Mouse (Mus musculus) adrenal gland, postnatal 36 days (tissue): ENCODE measurements around the gene Rhebl1. TPM values are rescaled to one million over a fixed set of nuclear protein-coding genes. Genes with fewer than 3 reads are reported as not detected.

Experiments
- DNase-seq, 2 experiments: peaks; one replicate each; pipeline ENCODE4 v3.0.0; 2021; ENCODE audit warnings: mixed read lengths in 1 of 2
- total RNA-seq, 2 experiments: library from RNA; stranded (reverse); gene quantifications; 2 replicates each; pipeline ENCODE4 v1.2.3; 2021

The Rhebl1 gene
- total RNA-seq, 2 experiments from 2014 or later = 2.2 to 2.9 TPM

DNA sequence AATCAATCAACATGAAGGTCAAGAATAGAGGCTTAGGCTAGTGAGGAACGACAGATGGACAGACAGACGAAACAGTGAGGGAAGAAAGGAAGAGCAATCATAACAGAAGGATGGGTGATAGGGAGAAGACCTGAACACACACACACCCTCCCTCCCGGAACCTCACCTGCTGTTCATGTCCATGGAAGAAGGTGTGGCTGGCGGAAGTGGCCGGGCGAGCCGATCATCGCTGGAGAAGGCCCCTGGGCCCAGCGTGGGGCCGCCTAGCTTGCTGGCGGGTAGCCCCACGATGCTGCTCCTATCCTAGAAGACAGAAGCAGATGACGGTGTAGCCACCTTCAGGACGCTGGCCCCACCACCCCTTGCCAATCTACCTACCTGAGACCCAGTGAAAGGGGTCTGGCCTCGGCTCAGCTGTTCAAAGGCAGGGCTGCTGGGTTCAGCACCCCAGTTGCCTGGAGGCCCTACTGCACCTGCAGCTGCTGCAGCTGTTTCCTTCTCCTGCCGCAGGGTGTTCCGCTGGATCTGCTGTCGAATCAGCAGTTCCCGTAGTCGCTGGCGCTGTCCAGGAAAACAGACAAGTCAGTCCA, 43.0 kb downstream of the Rhebl1 start:
- DNase-seq = no peak

DNA sequence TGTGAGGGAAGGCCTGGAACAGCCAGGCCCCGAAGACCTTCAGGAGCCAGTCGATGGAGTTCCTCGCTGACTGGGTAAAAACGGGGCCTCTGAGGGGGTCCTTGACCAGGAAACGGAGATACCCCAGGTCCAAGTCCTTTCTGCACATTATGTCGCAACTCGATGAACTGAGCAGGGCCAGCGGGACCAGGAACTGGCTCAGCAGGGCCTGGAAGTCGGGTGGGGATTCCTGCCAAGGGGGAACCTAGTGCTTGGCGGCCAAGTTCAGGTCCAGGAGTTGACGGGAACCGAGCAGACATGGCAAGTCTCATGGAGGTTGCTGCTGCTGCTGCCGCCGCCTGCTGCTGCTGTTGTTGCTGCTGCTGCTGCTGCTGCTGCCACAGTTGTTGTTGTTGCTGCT, 43.7 kb downstream of the Rhebl1 start:
- DNase-seq = peak in 1 of 2 experiments; percentile 43

DNA sequence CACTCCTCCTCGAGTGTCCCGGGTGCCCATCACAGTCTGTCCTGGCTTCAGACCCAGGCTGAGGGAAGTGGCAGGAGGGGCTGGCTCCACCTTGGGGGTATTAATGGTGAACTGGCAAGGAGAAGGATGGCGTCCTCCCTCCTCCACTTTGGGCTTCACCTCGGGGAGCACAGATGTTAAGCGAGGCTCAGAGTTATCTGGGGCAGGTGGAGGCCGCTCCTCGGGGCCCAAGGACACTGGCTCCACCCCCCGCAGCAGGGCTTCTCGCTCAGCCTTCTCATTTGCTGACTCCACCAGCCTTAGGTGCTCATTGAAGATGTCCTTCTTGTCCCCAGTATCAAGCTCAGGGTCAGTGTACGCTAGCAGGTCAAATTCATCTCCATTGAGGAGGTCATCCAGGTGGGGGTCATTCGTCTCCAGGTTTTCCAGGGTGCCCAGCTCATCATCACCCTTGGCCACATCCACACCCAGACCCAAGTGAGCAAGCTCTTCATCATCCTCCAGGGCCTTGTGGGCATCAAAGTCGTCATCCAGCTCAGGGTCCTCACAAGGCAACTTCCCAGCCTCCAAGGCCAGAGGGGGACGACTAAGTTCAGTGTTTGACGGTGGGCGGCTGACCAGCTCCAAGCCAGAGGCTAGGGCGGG, 44.3 kb downstream of the Rhebl1 start:
- no peak for DNase-seq

DNA sequence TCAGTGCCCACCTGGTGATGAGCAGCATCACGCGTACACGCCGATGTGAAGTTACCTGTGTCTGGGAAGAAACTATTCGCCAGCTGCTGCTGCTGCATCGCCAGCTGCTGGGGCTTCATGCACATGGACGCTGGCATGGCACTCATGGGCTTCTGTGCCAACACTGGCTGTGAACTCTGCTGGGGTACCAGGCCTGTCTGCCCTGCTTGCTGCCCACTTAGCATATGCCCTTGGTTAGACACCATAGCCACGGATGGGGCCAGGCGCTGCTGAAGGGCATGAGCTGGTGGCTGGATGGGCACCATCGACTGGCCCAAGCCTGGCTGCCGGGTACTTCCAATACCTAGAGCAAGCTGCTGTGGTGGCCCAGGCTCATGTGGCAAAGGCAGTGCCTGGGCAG, 45.2 kb downstream of the Rhebl1 start:
- no peak for DNase-seq

DNA sequence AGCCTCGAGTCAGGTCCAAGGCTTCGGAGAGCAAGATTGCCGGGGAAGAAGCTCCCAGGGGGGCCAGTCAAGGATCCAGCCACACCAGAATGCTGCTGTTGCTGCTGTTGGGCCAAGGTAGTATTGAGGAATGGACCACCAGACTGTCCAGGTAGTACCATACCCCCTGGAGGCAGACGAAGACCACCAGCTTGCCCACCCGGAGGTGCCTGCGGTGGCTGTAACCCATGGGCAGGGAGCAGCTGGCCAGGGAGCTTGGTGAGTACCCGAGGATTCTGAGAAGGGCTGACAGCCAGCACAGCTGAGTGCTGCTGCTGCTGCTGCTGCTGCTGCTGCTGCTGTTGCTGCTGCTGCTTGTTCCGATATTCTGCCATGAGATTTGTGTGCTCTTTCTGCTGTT, 48.2 kb downstream of the Rhebl1 start:
- no peak for DNase-seq

DNA sequence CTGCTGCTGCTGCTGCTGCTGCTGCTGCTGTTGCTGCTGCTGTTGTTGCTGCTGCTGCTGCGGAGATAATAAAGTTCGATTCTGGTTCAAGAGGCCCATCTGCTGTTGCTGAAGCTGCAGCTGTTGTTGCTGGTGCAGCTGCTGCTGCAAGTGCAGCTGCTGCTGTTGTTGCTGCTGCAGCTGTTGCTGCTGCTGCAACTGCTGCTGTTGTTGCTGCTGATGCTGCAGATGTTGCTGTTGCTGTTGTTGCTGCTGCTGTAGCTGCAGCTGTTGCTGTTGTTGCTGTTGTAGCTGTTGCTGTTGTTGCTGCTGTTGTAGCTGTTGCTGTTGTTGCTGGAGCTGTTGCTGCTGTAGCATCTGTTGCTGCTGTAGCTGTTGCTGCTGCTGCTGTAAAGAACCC, 49.2 kb downstream of the Rhebl1 start:
- DNase-seq = no peak

DNA sequence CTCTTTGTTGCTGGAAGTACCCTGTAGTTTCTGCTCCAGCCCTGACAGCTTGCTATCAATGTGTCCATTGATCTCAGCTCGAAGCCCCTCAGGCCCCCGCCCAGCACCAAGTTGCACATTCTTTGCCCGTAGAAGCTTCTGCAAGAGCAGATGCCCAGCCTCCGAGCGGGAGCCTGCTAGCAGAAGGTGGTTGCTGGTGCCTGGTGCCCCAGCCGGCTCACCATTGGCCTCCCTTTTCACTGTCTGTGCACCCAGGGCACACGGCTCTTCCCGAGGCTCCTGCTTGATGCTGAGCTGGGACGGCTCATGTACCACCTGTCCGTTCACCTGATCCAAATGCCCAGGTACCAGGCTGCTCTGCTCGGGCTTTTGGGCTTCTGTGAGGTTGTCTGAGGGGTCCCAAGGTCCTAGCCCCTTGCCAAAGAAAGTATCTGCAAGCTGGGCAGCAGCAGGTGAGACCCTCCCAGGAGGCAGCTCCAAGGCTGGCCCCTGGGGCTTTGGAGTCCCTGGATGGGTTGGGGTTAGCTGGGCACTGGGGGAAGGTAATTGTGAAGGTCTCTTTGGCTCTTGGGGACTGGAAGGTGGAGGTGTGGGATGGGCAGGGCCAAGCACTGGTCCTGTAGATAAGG, 50.6 kb downstream of the Rhebl1 start:
- no peak for DNase-seq

DNA sequence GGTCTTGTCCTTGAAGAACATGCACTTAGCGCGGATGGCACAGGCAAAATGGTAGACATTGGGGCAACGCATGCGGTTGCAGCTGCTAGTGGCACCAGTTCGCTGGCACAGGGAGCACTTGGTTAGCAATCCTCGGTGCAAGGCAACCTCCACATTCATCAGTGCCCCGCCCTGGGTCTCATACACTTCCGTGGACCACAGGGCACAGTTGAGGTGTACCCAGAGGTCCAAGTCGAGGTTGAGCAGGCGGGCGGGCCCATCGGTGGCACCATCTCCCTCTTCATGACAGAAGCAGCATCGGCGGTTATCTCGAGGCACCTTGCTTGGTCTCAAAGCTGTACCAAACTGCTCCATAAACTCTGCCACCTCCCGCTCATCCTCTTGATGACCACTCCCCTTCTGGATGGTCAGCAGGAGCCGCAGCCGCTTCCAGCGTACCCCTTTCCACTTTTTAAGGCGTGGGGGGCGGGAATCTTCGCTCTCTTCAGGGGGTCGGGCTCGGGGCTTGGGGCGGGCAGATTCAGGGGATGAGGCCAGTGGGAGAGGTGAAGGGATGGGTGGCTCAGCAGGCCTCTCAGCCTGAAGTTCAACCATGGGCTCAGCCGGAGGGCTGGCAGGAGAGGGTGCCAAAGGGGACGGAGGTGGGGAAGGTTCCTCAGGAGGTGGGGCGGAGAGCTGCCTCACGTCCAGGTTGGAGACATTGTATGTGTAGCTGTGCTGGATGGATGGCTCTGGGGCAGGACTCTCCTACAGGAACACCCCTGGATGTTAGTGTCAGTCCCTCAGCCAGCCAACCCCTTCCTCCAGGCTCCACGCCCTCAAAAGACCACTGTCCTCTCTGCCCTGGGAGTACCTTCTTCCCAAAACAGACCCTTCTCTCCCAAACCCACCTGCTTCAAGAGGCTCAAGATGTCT, 54.4 kb downstream of the Rhebl1 start:
- no peak for DNase-seq

DNA sequence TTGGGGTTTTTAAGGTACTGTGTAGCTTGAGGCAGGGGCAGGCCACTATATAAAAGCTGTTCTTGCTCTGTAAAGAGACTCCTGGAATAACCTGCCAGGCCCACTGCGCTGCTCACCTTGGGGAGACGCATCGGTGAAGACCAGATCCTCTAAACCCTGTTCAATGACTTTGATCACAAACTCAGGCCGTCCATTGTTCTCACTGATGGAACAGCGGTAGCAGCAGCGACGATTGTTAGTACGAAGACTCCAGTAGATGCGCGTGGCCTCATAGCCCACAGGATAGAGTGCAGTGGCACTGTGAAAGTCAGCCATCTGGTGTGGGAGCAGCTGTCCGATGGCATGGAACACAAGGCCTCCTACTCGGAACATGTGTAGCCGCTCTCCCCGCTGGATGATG, 55.2 kb downstream of the Rhebl1 start:
- DNase-seq = no peak

DNA sequence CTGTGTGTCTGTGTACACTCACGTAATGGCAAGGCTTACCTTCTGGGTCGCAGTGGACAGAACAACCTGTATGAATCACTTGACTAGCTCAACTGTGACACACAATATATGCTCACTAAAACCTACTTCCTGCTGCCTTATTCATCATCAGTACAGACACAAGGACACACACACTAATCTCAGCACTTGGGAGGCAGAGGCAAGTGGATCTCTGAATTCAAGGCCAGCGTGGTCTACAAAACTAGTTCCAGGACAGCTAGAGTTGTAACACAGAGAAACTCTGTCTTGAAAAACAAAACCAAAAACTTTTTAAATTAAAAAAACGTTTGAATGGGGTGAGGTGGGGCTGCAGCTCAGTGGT, 56.6 kb downstream of the Rhebl1 start:
- no peak for DNase-seq

DNA sequence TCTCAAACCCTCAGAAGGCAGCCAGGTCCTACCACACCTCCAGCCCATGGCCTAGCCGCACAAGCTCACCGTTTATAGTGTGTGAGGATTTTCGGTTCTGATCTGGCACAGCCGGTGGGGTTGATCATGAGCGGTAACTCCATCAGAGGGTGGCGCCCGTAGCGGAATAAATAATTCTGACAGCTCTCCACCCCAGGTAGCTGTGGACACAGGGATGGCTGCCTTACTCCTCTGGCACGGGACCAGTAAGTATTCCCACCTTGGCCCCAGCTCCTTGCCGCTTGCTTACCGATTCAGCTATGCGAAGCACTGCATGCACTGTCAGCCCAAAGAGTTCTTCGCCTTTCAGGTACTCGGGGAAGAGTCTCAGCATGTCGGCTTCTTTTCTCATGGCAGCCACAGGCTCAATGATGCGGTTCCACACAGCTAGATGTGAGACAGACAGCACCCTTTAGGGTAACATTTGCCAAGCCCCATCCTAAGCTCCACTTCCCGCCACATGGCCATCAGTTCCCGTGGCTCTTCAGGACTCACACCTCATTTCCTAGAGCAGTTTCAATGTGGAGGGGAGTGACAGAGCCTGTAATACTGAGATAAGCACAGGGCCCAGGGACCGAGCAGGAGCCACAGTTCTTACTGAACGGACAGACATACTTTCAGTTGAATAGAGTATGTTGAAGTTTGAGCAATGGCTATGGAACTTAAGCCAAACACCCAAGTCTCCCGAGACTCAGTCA, 57.2 kb downstream of the Rhebl1 start:
- no peak for DNase-seq

DNA sequence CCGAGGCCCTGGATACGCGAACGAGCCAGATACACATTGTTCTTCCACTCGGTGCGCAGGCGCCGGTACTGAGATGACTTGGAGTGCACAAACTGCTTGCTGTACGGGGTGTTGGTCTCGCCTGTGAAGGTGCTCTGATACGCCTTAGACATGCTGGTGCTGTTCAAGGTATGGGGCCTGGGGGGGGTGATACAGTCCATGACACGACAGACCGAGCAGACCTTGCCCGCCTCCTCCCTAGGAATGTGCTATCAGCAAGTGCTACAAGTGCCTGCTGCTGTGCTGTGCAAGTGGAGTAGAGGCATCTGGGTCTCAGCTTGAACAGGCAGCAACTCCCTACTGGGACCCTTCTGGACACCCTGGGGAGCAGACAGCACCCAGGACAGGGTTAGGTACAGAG, 59.0 kb downstream of the Rhebl1 start:
- DNase-seq = no peak

DNA sequence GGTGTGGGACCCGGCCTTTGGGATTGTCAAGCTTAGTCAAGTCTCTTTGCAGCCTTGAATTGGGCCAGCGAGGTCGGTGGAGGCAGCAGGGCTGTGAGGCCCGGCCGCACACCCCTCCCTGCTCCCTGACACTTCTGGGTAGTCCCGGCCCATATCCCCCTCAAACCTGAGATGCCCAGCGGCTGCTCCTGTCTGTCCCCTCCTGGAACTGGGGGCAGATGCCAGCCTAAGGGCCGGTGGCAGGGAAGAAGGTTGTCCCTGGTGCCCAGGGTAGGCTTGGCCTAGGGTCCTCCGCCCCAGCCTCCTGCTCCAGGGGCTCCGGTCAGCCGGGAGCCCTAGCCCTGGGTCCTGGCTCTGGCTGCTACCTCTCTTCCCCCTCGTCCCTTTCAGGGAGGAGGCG, 60.3 kb downstream of the Rhebl1 start:
- DNase-seq = no peak

DNA sequence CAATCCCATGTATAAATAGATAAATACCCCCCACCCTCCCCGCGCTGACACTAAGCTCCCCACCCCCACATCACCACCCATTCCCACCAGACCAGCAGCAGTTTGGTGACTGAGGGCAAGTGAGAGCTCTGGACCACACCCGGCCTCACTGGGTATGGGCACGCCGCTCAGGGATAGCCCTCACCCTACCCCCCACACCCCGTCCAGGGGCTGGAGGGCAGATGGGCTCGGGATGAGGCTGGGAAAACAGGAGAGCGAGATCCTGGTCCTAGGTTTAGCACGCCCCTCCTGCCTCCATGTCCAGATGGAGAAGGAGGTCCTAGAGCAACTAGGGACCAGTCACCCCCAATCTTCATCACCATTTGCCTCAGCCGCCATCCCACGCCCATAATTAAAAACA, 61.1 kb downstream of the Rhebl1 start:
- DNase-seq = no peak

DNA sequence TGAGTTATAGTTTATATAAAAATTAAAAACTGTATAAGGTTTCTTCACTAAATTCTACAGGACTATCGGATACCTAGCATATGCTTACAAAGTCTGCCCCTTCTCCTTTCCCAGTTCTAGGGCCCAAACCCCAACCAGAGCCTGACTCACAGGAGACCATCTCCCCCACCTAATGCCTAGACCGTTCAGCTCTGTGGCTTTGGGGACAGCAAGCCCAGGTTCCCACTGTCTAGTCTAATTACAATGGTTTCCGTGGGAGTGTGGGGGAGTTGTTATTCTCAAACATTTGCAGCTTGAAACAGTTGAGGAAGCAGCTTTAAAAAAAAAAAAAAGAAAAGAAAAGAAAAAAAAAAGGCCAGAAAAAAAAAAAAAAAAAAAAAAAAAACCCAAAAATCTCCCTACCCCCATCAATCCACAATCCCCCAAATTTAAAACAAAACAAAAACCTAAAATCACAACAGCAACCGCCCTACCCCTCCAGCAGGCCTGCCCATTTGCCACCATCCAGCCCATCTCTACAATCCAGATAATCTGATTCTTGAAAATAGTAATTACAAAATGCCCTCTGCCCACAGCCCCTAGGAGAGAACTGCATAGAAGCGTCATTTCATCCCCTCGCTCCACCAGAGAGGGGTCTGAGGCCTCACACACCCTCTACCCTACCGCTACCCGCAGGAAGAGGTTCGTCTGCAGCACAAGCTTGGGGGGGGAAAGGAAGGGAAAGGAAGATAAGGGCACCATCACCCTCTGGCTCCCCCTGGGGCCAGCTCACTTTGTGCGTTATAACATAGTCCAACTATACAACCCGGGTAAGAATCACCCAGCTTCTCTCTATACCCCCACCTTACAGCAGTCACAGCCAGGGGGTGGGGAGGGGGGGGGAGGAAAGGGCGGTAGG, 61.9 kb downstream of the Rhebl1 start:
- DNase-seq = no peak

DNA sequence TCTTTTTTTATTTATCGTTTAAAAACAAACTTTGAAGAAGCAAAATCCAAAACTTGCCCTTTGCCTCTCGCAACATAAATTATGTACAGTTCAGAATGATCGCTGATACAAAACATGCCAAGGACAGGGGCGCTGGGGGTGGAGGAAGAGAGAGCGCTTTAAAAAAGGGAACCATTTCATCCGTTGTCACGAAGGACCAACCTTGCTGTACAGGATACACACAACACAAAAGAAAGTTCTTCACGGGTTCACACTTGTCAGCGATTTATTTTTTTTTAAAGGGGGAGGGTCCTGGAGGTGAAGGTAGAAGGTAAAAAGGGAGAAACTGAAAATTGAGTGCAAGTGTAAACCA, 62.7 kb downstream of the Rhebl1 start:
- no peak for DNase-seq

DNA sequence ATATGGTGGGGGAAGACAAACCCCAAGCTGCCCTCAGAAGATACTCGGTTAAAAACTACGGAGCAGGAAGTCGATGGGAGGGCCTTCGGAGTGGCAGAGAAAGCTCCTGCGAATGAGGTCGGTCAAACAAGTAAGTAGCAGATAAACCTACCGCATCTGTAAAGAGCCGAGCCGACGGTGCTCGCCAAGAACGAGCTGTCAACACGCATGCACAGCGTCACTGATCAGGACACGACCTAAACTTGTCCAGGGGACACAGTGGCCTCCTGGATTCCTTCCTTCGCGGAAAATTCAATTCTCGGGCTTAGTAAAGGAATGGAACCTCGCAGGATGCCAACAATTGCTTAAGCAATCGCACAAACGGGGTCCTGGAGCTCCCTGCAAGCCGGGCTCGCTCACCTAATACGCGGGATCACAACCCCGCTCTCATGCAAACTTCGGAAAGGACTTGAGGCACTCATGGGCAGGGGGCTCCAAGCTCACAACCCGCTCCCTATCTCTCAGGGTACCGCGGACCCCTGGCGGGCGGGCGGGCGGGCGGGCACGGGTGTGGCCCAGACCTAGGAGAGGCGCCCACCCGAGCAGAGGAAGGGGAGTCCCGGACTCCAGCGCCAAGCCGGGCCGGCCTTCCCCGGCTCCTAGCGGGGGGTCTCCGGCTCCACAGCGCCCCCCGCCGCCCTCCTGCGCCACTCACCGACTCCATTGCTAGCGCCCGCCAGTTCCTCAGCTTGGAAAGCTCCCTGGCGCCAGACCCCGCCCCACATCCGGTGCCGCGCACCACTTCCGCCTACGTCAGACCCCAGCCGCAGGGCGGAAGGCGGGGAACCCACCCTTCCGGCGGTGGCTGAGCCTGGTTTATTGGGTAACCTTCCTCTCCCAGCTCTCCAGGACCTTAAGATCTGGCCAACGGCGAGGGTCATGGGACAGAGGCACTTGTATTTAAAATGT, 63.3 kb downstream of the Rhebl1 start, which contains the start of gene Prkag1:
TSS of gene Prkag1 (minus strand) at position 786 of the 948 bp plus-strand sequence.
- DNase-seq = peak; percentile 99
